Comparison of ENCODE assay signal across 8 mouse cellular contexts in genomic region chr10:19062098-19062905, GRCm38 (mm10). TPM values are rescaled to one million over a fixed set of nuclear protein-coding genes. Genes with fewer than 3 reads are reported as not detected.
A peak's percentile ranks its signal among the peaks of the same experiment; 100 is the strongest.
DNase-seq lines count a peak whose midpoint lies in the region; ATAC-seq lines count a peak whose summit lies in the region.

No protein-coding gene starts in this region.

- no peaks in the 10 kb centered on the region for H3K27me3 ChIP-seq in forebrain, embryonic 15.5 days

- no peaks in the 10 kb centered on the region for H3K36me3 ChIP-seq in forebrain, embryonic 15.5 days

- no peak overlapping the region for H3K4me2 ChIP-seq in forebrain, embryonic 15.5 days (replicated peaks)

- no peak overlapping the region for H3K9ac ChIP-seq in forebrain, embryonic 15.5 days (replicated peaks)

- no peaks in the 10 kb centered on the region for H3K9me3 ChIP-seq in forebrain, embryonic 15.5 days

- peak; percentile 9 for DNase-seq in gastrocnemius, adult 18-20 months (ENCODE audit: low spot score)
- DNase-seq in gastrocnemius, postnatal 10 days = no peak
- peak; percentile 61 for DNase-seq in kidney, postnatal 14 days
- peak; percentile 74 for DNase-seq in thymus, postnatal 14 days

- no peak overlapping the region for H3K27ac ChIP-seq in forebrain, embryonic 15.5 days (replicated peaks)

- 76% methylated on average over 15 of the region's 15 CpGs for WGBS in forebrain, embryonic 15.5 days

- peak; percentile 82 for ATAC-seq in CD4-positive, CD25-positive, alpha-beta regulatory T cell, adult 4 months
- peak; percentile 68 for ATAC-seq in erythroid progenitor cell, adult 5-6 weeks (replicated peaks; ENCODE audit: low FRiP score, poor library complexity, severe bottlenecking)
- peak; percentile 68 for ATAC-seq in megakaryocyte progenitor cell, adult 5-6 weeks (replicated peaks; ENCODE audit: poor library complexity)
- ATAC-seq in forebrain, embryonic 15.5 days (replicated peaks) = no peak

- no peak overlapping the region for H3K4me3 ChIP-seq in forebrain, embryonic 15.5 days

- H3K4me1 ChIP-seq in forebrain, embryonic 15.5 days = no peaks in the 10 kb centered on the region

RNA-seq across cellular contexts. Expression of gene Tnfaip3, which starts 46.8 kb away (rescaled TPM):
- total RNA-seq in gastrocnemius, adult 18-20 months (2021) = 1 to 10 TPM; 1.3 to 1.7 TPM
- 1 to 10 TPM; 4.7 to 8.8 TPM for total RNA-seq in gastrocnemius, postnatal 10 days (2021)
- 10 to 100 TPM; 36.6 to 47.4 TPM for polyA plus RNA-seq in CD4-positive, CD25-positive, alpha-beta regulatory T cell, adult 4 months (2017; shearing (Covaris generic))
- 21.3 and 42.3 TPM in 2 replicates for total RNA-seq in erythroid progenitor cell, adult 5-6 weeks (2015; ENCODE audit: low replicate concordance)
- total RNA-seq in erythroid progenitor cell, adult 5-6 weeks (2017; ENCODE audit: low replicate concordance) = 4.3 and 6.2 TPM in 2 replicates
- total RNA-seq in megakaryocyte progenitor cell, adult 5-6 weeks (2015) = 9.1 and 22.4 TPM in 2 replicates
- total RNA-seq in megakaryocyte progenitor cell, adult 5-6 weeks (2017) = 10.1 and 15.4 TPM in 2 replicates
- 2.2 TPM in 2 replicates for polyA plus RNA-seq in forebrain, embryonic 15.5 days (2015; fragmentation: Nextera tagmentation; extraction: Ambion mirVana)
